Mouse (Mus musculus) embryonic fibroblast, embryonic 13.5 days (primary cell): ENCODE data around the gene Ano2.

Source experiments
- CTCF ChIP-seq: IDR thresholded peaks from 2 replicates; pipeline ENCODE4 v1.5.1; 2011; ENCODE audit warnings: mild to moderate bottlenecking, control low read depth, low read length, moderate library complexity, borderline replicate concordance; ENCODE audit not compliant: insufficient read depth
- POLR2A ChIP-seq: IDR thresholded peaks from 2 replicates; pipeline ENCODE4 v1.6.1; 2011; ENCODE audit warnings: low read depth, mild to moderate bottlenecking, control low read depth, low read length, moderate library complexity

DNA sequence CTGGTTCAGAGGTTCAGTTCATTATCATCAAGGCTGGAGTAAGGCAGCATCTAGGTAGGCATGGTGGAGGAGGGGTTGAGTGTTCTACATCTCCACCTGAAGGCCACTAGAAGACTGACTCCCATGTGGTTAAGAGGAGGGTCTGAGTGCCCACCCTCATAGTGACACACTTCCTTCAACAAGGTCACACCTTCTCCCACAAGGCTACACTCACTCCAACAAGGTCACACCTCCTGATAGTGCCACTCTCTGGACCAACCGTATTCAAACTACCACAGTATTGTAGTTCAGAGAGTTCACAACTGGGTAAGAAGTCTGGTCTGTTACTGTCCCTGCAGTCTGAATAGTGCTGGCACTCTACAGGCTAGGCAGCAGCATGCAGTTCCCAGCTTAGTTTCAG, 198.4 kb downstream of the Ano2 start:
- TF ChIP-seq POLR2A (no peak), CTCF (no peak)
